Mouse (Mus musculus): Measurements from ENCODE around the gene Pecam1.
"Not testable (repeated sequence)": the region's sequence is repeated elsewhere in the genome, so short reads cannot be mapped to it uniquely, and the experiment has no call there.

DNA sequence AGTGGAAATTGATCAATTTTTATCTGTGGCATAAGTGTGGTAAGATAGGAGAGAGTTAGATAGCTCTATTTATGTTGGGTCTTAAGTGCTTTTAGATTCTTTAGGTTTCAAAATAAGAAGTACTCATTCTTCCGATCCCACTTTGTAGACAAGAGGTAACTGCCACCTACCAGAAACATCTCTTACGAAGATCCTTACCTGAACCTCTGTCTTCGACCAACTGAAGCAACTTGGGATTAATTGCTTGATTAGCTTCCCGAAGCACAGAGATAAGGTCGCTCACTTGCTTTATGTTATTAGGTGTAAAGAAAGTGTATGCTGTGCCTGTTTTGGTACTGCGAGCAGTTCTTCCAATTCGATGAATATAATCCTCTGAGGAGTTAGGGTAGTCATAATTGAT lies 31.8 kb upstream of the Pecam1 start:
- not testable (repeated sequence) for TF ChIP-seq GATA1 (IDR thresholded peaks at IDR 0.05; ENCODE audit: borderline replicate concordance, low read length); FLI1 (IDR thresholded peaks at IDR 0.05; ENCODE audit: low read length)

All from megakaryocyte, embryonic 14.5 days (primary cell).